Mouse (Mus musculus): ENCODE data around the gene Trpc2.

Gene Trpc2

GRCm38 (mm10) chr7:102102241-102102640 lies 19.3 kb downstream of the Trpc2 start:
- no peak for DNase-seq (ENCODE audit: low spot score in 2 of 2)

- DNase-seq (ENCODE audit: low spot score in 2 of 2) = no peak
Measured at GRCm38 (mm10) chr7:102102696-102103095, 19.8 kb downstream of the Trpc2 start.

GRCm38 (mm10) chr7:102103555-102103954 lies 20.6 kb downstream of the Trpc2 start:
- DNase-seq (ENCODE audit: low spot score in 2 of 2) = no peak

GRCm38 (mm10) chr7:102104126-102104525 lies 21.2 kb downstream of the Trpc2 start:
- DNase-seq (ENCODE audit: low spot score in 2 of 2) = no peak

- DNase-seq (ENCODE audit: low spot score in 2 of 2) = no peak
Measured at GRCm38 (mm10) chr7:102106700-102107141, 23.8 kb downstream of the Trpc2 start.

- DNase-seq (ENCODE audit: low spot score in 2 of 2) = no peak
Measured at GRCm38 (mm10) chr7:102108206-102108605, 25.3 kb downstream of the Trpc2 start.

GRCm38 (mm10) chr7:102109171-102109570 lies 26.3 kb downstream of the Trpc2 start, which contains the start of gene Art5:
TSS of gene Art5 (minus strand) at chr7:102109489.
- no peak for DNase-seq (ENCODE audit: low spot score in 2 of 2)

- DNase-seq (ENCODE audit: low spot score in 2 of 2) = no peak
Measured at GRCm38 (mm10) chr7:102109746-102110145, 26.8 kb downstream of the Trpc2 start.

GRCm38 (mm10) chr7:102113151-102113729 lies 30.3 kb downstream of the Trpc2 start:
- DNase-seq (ENCODE audit: low spot score in 2 of 2) = no peak

- no peak for DNase-seq (ENCODE audit: low spot score in 2 of 2)
Measured at GRCm38 (mm10) chr7:102116579-102117331, 33.8 kb downstream of the Trpc2 start, which contains the start of gene Chrna10. TSS of gene Chrna10 (minus strand) at chr7:102116828.

- DNase-seq (ENCODE audit: low spot score in 2 of 2) = no peak
Measured at GRCm38 (mm10) chr7:102117382-102117781, 34.5 kb downstream of the Trpc2 start.

- no peak for DNase-seq (ENCODE audit: low spot score in 2 of 2)
Measured at GRCm38 (mm10) chr7:102120326-102120725, 37.4 kb downstream of the Trpc2 start.

- DNase-seq (ENCODE audit: low spot score in 2 of 2) = no peak
Measured at GRCm38 (mm10) chr7:102132395-102132794, 49.5 kb downstream of the Trpc2 start.

GRCm38 (mm10) chr7:102137464-102137863 lies 54.5 kb downstream of the Trpc2 start:
- DNase-seq (ENCODE audit: low spot score in 2 of 2) = no peak

GRCm38 (mm10) chr7:102137898-102138297 lies 55.0 kb downstream of the Trpc2 start:
- DNase-seq (ENCODE audit: low spot score in 2 of 2) = no peak

Data from right cerebral cortex, postnatal 36 days (tissue).